Comparison of ENCODE assay signal across 29 mouse cellular contexts in the genomic region with DNA sequence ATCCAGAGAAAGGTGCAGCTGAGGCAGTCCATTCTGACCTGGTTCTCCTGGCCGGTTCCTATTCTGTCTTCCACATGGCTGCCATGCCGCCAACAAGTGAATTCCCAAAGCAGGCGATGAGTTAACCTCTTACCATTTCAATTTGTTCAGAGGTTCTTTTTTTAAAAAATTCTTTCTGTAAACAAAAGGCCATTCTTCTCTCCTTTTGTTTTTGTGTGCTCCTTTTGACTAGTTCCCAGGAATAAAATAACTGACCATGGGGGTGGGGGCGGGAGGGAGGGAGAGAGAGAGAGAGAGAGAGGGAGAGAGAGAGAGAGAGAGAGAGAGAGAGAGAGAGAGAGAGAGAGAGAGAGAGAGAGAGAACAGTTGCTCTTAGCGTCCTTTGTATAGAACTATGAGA. TPM values are rescaled to one million over a fixed set of nuclear protein-coding genes. Genes with fewer than 3 reads are reported as not detected.
DNase-seq lines count a peak whose midpoint lies in the region; ATAC-seq and TF ChIP-seq lines count a peak whose summit lies in the region.
"Had no signal": no experiment of that assay in that cellular context is flagged by ENCODE, and none has a peak within 500 bp of the region (broad histone marks: within the 10 kb centered on the region; RNA-seq: fewer than 3 reads in every experiment).

No protein-coding gene starts in this region.

- no peak overlapping the region for H3K4me3 ChIP-seq in hindbrain, embryonic 10.5 days
- H3K4me3 ChIP-seq in hindbrain, embryonic 13.5 days, result no peak overlapping the region
- H3K4me3 ChIP-seq in layer of hippocampus, adult 2 months, result peak overlapping the region; percentile 6; the same call in 1 of the 2 replicates
- H3K4me3 ChIP-seq in hindbrain, embryonic 16.5 days (ENCODE audit: low read length), result no peak overlapping the region
- H3K4me3 ChIP-seq: embryonic facial prominence, embryonic 12.5 days; embryonic facial prominence, embryonic 15.5 days; gastrocnemius, adult 2 months; heart, embryonic 12.5 days; heart, embryonic 15.5 days; intestine, embryonic 15.5 days had no signal

- WGBS in hindbrain, embryonic 10.5 days, result 38% methylated on average over 5 of the region's 5 CpGs
- 25% methylated on average over 4 of the region's 5 CpGs for WGBS in hindbrain, embryonic 13.5 days
- WGBS in hindbrain, embryonic 16.5 days, result 29% methylated on average over 5 of the region's 5 CpGs

- H3K9ac ChIP-seq in hindbrain, embryonic 13.5 days, result no peak overlapping the region; the same call in 1 of the 2 replicates
- H3K9ac ChIP-seq in hindbrain, embryonic 16.5 days (ENCODE audit: low read depth, low read length), result no peak overlapping the region
- H3K9ac ChIP-seq: embryonic facial prominence, embryonic 12.5 days; embryonic facial prominence, embryonic 15.5 days; forebrain, postnatal 0 days; heart, embryonic 12.5 days; heart, embryonic 15.5 days; intestine, embryonic 15.5 days had no signal

- peaks cover 36% of the 10 kb centered on the region for H3K27me3 ChIP-seq in hindbrain, embryonic 10.5 days (ENCODE audit: insufficient read depth, poor library complexity, severe bottlenecking)
- no peaks in the 10 kb centered on the region for H3K27me3 ChIP-seq in hindbrain, embryonic 13.5 days
- no peaks in the 10 kb centered on the region for H3K27me3 ChIP-seq in hindbrain, embryonic 16.5 days (replicated peaks; ENCODE audit: control insufficient read depth, insufficient read depth, low read length)
- H3K27me3 ChIP-seq: CH12.LX had no signal

- no peak for TF ChIP-seq CTCF in layer of hippocampus, adult 2 months (conservative IDR thresholded peaks at IDR 0.05)

- no peak overlapping the region for H3K4me2 ChIP-seq in hindbrain, embryonic 13.5 days
- peak overlapping the region; percentile 25; the same call in 1 of the 2 replicates for H3K4me2 ChIP-seq in hindbrain, embryonic 16.5 days (ENCODE audit: low read length)
- H3K4me2 ChIP-seq: embryonic facial prominence, embryonic 12.5 days; embryonic facial prominence, embryonic 15.5 days; heart, embryonic 12.5 days; heart, embryonic 15.5 days; intestine, embryonic 15.5 days had no signal

- peaks cover 33% of the 10 kb centered on the region for H3K4me1 ChIP-seq in hindbrain, embryonic 10.5 days (replicated peaks)
- H3K4me1 ChIP-seq in hindbrain, embryonic 13.5 days (replicated peaks), result peaks cover 23% of the 10 kb centered on the region
- H3K4me1 ChIP-seq in hindbrain, embryonic 16.5 days (ENCODE audit: control insufficient read depth, insufficient read depth, low read depth, low read length), result peaks cover 4% of the 10 kb centered on the region; the same call in 1 of the 2 replicates

- H3K9me3 ChIP-seq in hindbrain, embryonic 10.5 days, result no peaks in the 10 kb centered on the region
- H3K9me3 ChIP-seq in hindbrain, embryonic 13.5 days, result no peaks in the 10 kb centered on the region
- H3K9me3 ChIP-seq in hindbrain, embryonic 16.5 days (ENCODE audit: control insufficient read depth, low read length), result no peaks in the 10 kb centered on the region
- H3K9me3 ChIP-seq: embryonic facial prominence, embryonic 12.5 days; embryonic facial prominence, embryonic 15.5 days; heart, embryonic 12.5 days; heart, embryonic 15.5 days; intestine, embryonic 15.5 days had no signal

- no peaks in the 10 kb centered on the region for H3K36me3 ChIP-seq in hindbrain, embryonic 10.5 days
- 0 out of 2 replicates have a peak, but pooled peaks cover 2% of the 10 kb centered on the region for H3K36me3 ChIP-seq in hindbrain, embryonic 13.5 days
- H3K36me3 ChIP-seq in hindbrain, embryonic 16.5 days (ENCODE audit: control insufficient read depth, insufficient read depth, low read length), result no peaks in the 10 kb centered on the region
- H3K36me3 ChIP-seq: embryonic facial prominence, embryonic 12.5 days; embryonic facial prominence, embryonic 15.5 days; G1E; heart, embryonic 12.5 days; heart, embryonic 15.5 days; intestine, embryonic 15.5 days had no signal

- DNase-seq in hindbrain, embryonic 10.5 days (ENCODE audit: low spot score), result no peak
- DNase-seq in layer of hippocampus, adult 2 months (ENCODE audit: low spot score in 2 of 2), result no peak
- no peak for DNase-seq in layer of hippocampus, postnatal 14 days (ENCODE audit: low spot score in 2 of 2)
- peak; percentile 58 for DNase-seq in retina, postnatal 1 day
- no peak for DNase-seq in left cerebral cortex, adult 11 months (ENCODE audit: low spot score)
- DNase-seq: adrenal gland, adult 2 months; adrenal gland, postnatal 14 days; B cell, adult 2 months; cerebellum, adult 11 months; cerebellum, adult 2 months; cerebellum, adult 9-11 months; cerebellum, postnatal 25 days; gastrocnemius, adult 2 months; gastrocnemius, postnatal 14 days; heart, adult 18-20 months; heart, postnatal 14 days; heart, postnatal 4 days had no signal

- 0 out of 2 replicates have a peak overlapping the region, but pooled peaks have one; percentile 0 for H3K27ac ChIP-seq in hindbrain, embryonic 10.5 days
- no peak overlapping the region for H3K27ac ChIP-seq in hindbrain, embryonic 13.5 days
- H3K27ac ChIP-seq in layer of hippocampus, adult 2 months, result peak overlapping the region; percentile 51; the same call in 1 of the 2 replicates
- H3K27ac ChIP-seq in hindbrain, embryonic 16.5 days (ENCODE audit: low read depth, low read length), result no peak overlapping the region
- H3K27ac ChIP-seq: embryonic facial prominence, embryonic 12.5 days; embryonic facial prominence, embryonic 15.5 days; gastrocnemius, adult 2 months; heart, embryonic 15.5 days; intestine, embryonic 15.5 days had no signal

- no peak for ATAC-seq in hindbrain, embryonic 13.5 days (ENCODE audit: low FRiP score)
- no peak for ATAC-seq in hindbrain, embryonic 16.5 days
- ATAC-seq: forebrain, embryonic 14.5 days; intestine, embryonic 15.5 days had no signal

RNA-seq across cellular contexts. Expression of a gene that starts 3.8 kb away (rescaled TPM):
- polyA plus RNA-seq in hindbrain, embryonic 10.5 days (2016; fragmentation: Nextera tagmentation; extraction: Ambion mirVana), result 162 and 390 TPM in 2 replicates
- polyA plus RNA-seq in hindbrain, embryonic 13.5 days (2015; fragmentation: Nextera tagmentation; extraction: Ambion mirVana), result 2,446 and 2,546 TPM in 2 replicates
- total RNA-seq in layer of hippocampus, adult 2 months (2021), result 1,000 to 10,000 TPM; 1,333 to 1,442 TPM
- 1,000 to 10,000 TPM; 1,488 to 1,503 TPM for total RNA-seq in layer of hippocampus, postnatal 14 days (2021)
- 3,305 and 3,556 TPM in 2 replicates for polyA plus RNA-seq in hindbrain, embryonic 16.5 days (2015; fragmentation: Nextera tagmentation; extraction: Ambion mirVana)
- total RNA-seq: common myeloid progenitor, adult 5-6 weeks had no signal
- polyA plus RNA-seq: G1E had no signal

RNA-seq across cellular contexts. Expression of a gene that starts 36.6 kb away (rescaled TPM):
- polyA plus RNA-seq in hindbrain, embryonic 10.5 days (2016; fragmentation: Nextera tagmentation; extraction: Ambion mirVana), result 0.97 and 2.1 TPM in 2 replicates
- 3.6 and 4.1 TPM in 2 replicates for polyA plus RNA-seq in hindbrain, embryonic 13.5 days (2015; fragmentation: Nextera tagmentation; extraction: Ambion mirVana)
- 1 to 10 TPM; 2.1 to 2.4 TPM for total RNA-seq in layer of hippocampus, adult 2 months (2021)
- total RNA-seq in layer of hippocampus, postnatal 14 days (2021), result 1 to 10 TPM; 1.5 to 1.6 TPM
- 3.3 and 3.9 TPM in 2 replicates for polyA plus RNA-seq in hindbrain, embryonic 16.5 days (2015; fragmentation: Nextera tagmentation; extraction: Ambion mirVana)
- total RNA-seq: CH12.LX had no signal
- polyA plus RNA-seq: G1E had no signal

Comparison
In these comparisons a context has a peak if more than half of its experiments do, and no peak if none do; other contexts are left out.
1. H3K27ac ChIP-seq: peak in hindbrain, embryonic 10.5 days (single experiment) and layer of hippocampus, adult 2 months (single experiment); none in hindbrain, embryonic 13.5 days (single experiment) and hindbrain, embryonic 16.5 days (single experiment).